8 mouse cellular contexts compared by ENCODE assay signal in genomic region chr14:55681160-55682117, GRCm38 (mm10). TPM values are rescaled to one million over a fixed set of nuclear protein-coding genes. Genes with fewer than 3 reads are reported as not detected.
A peak's percentile ranks its signal among the peaks of the same experiment; 100 is the strongest.
DNase-seq lines count a peak whose midpoint lies in the region; ATAC-seq and TF ChIP-seq lines count a peak whose summit lies in the region.

Gene Tinf2, minus strand, starts transcription at chr14:55681820.

- peak; percentile 88 for TF ChIP-seq CTCF in kidney, postnatal 0 days (IDR thresholded peaks at IDR 0.05; ENCODE audit: low read depth)

- H3K27ac ChIP-seq in heart, embryonic 12.5 days (ENCODE audit: poor library complexity, severe bottlenecking) = peak within 1 kb of the TSS; percentile 88
- peak within 1 kb of the TSS; percentile 92 for H3K27ac ChIP-seq in kidney, postnatal 0 days
- peak within 1 kb of the TSS; percentile 88 for H3K27ac ChIP-seq in liver, embryonic 11.5 days (ENCODE audit: low read depth, low read length)
- peak within 1 kb of the TSS; percentile 83 for H3K27ac ChIP-seq in stomach, embryonic 14.5 days (ENCODE audit: low read length)

- DNase-seq in CD4-positive helper T cell, adult 2 months (ENCODE audit: low read depth, low spot score) = peak; percentile 99
- peak; percentile 94 for DNase-seq in brain, embryonic 18.5 days (ENCODE audit: low read depth, low spot score)
- DNase-seq in kidney, postnatal 0 days (ENCODE audit: low spot score) = peak; percentile 97
- peak; percentile 95 for DNase-seq in liver, embryonic 11.5 days (ENCODE audit: low spot score)
- peak; percentile 98 for DNase-seq in naive thymus-derived CD4-positive, alpha-beta T cell, adult 2 months (ENCODE audit: low read depth)

- no peaks in the 10 kb centered on the region for H3K9me3 ChIP-seq in heart, embryonic 12.5 days (replicated peaks)
- H3K9me3 ChIP-seq in kidney, postnatal 0 days (replicated peaks; ENCODE audit: low read length) = no peaks in the 10 kb centered on the region
- H3K9me3 ChIP-seq in liver, embryonic 11.5 days (ENCODE audit: control insufficient read depth, low read length) = no peaks in the 10 kb centered on the region
- no peaks in the 10 kb centered on the region for H3K9me3 ChIP-seq in stomach, embryonic 14.5 days (ENCODE audit: control insufficient read depth, low read depth, low read length)

- peaks cover 38% of the 10 kb centered on the region for H3K36me3 ChIP-seq in heart, embryonic 12.5 days
- peaks cover 21% of the 10 kb centered on the region for H3K36me3 ChIP-seq in kidney, postnatal 0 days (ENCODE audit: insufficient read depth, low read length)
- H3K36me3 ChIP-seq in liver, embryonic 11.5 days (ENCODE audit: control insufficient read depth, insufficient read depth, low read length) = peaks cover 25% of the 10 kb centered on the region
- H3K36me3 ChIP-seq in stomach, embryonic 14.5 days (ENCODE audit: control insufficient read depth, insufficient read depth, low read length) = peaks cover 38% of the 10 kb centered on the region

- peak within 1 kb of the TSS; percentile 95 for H3K4me3 ChIP-seq in heart, embryonic 12.5 days
- H3K4me3 ChIP-seq in kidney, postnatal 0 days (replicated peaks; ENCODE audit: low read depth, low read length) = peak within 1 kb of the TSS; percentile 79
- H3K4me3 ChIP-seq in liver, embryonic 11.5 days (ENCODE audit: low read depth, low read length) = peak within 1 kb of the TSS; percentile 76
- H3K4me3 ChIP-seq in stomach, embryonic 14.5 days (ENCODE audit: low read depth, low read length) = peak within 1 kb of the TSS; percentile 83

- under 1% methylated on average over 66 of the region's 66 CpGs for WGBS in heart, embryonic 12.5 days
- under 1% methylated on average over 65 of the region's 66 CpGs for WGBS in kidney, postnatal 0 days
- under 1% methylated on average over 66 of the region's 66 CpGs for WGBS in liver, embryonic 11.5 days
- under 1% methylated on average over 66 of the region's 66 CpGs for WGBS in stomach, embryonic 14.5 days

- peaks cover 10% of the 10 kb centered on the region for H3K4me1 ChIP-seq in heart, embryonic 12.5 days (replicated peaks)
- H3K4me1 ChIP-seq in kidney, postnatal 0 days (replicated peaks; ENCODE audit: insufficient read depth, low read length) = no peaks in the 10 kb centered on the region
- H3K4me1 ChIP-seq in liver, embryonic 11.5 days (replicated peaks; ENCODE audit: control insufficient read depth, insufficient read depth, low read length) = no peaks in the 10 kb centered on the region; the same call in 1 of the 2 replicates
- H3K4me1 ChIP-seq in stomach, embryonic 14.5 days (ENCODE audit: control insufficient read depth, insufficient read depth, low read length) = 0 out of 2 replicates have a peak, but pooled peaks cover 7% of the 10 kb centered on the region

- peak; percentile 94 for ATAC-seq in erythroid progenitor cell, adult 5-6 weeks (replicated peaks; ENCODE audit: low FRiP score, poor library complexity, severe bottlenecking)
- peak; percentile 97 for ATAC-seq in heart, embryonic 12.5 days (ENCODE audit: insufficient number of reproducible peaks, low FRiP score)
- peak; percentile 96 for ATAC-seq in kidney, postnatal 0 days (replicated peaks; ENCODE audit: low FRiP score, low read depth)
- peak; percentile 94 for ATAC-seq in liver, embryonic 11.5 days (replicated peaks; ENCODE audit: low FRiP score)
- ATAC-seq in stomach, embryonic 14.5 days (ENCODE audit: insufficient number of reproducible peaks, insufficient read depth, low FRiP score, low read depth) = peak; percentile 97

- peak within 1 kb of the TSS; percentile 96 for H3K4me2 ChIP-seq in heart, embryonic 12.5 days
- peak within 1 kb of the TSS; percentile 89 for H3K4me2 ChIP-seq in kidney, postnatal 0 days (ENCODE audit: low read length)
- H3K4me2 ChIP-seq in liver, embryonic 11.5 days = peak within 1 kb of the TSS; percentile 86
- H3K4me2 ChIP-seq in stomach, embryonic 14.5 days (replicated peaks; ENCODE audit: low read depth, low read length) = peak within 1 kb of the TSS; percentile 62

- H3K9ac ChIP-seq in heart, embryonic 12.5 days = peak within 1 kb of the TSS; percentile 88
- H3K9ac ChIP-seq in kidney, postnatal 0 days (ENCODE audit: low read depth, low read length) = peak within 1 kb of the TSS; percentile 83
- peak within 1 kb of the TSS; percentile 83 for H3K9ac ChIP-seq in liver, embryonic 11.5 days (ENCODE audit: low read depth, low read length)
- peak within 1 kb of the TSS; percentile 77 for H3K9ac ChIP-seq in stomach, embryonic 14.5 days (replicated peaks; ENCODE audit: low read depth, low read length)

- no peaks in the 10 kb centered on the region for H3K27me3 ChIP-seq in heart, embryonic 12.5 days (replicated peaks)
- no peaks in the 10 kb centered on the region for H3K27me3 ChIP-seq in kidney, postnatal 0 days (ENCODE audit: insufficient read depth, low read length)
- no peaks in the 10 kb centered on the region for H3K27me3 ChIP-seq in liver, embryonic 11.5 days (replicated peaks; ENCODE audit: control insufficient read depth, insufficient read depth, low read length)
- H3K27me3 ChIP-seq in stomach, embryonic 14.5 days (ENCODE audit: control insufficient read depth, insufficient read depth, low read length) = no peaks in the 10 kb centered on the region

RNA-seq across cellular contexts. Expression of gene Tinf2, which starts in this region (rescaled TPM):
- total RNA-seq in erythroid progenitor cell, adult 5-6 weeks (2015; ENCODE audit: low replicate concordance) = 39.6 and 50.7 TPM in 2 replicates
- total RNA-seq in erythroid progenitor cell, adult 5-6 weeks (2017; ENCODE audit: low replicate concordance) = 31.5 and 57.4 TPM in 2 replicates
- 36.1 and 37.6 TPM in 2 replicates for polyA plus RNA-seq in heart, embryonic 12.5 days (2016; fragmentation: Nextera tagmentation; extraction: Ambion mirVana)
- polyA plus RNA-seq in kidney, postnatal 0 days (2015; fragmentation: Nextera tagmentation; extraction: Ambion mirVana) = 24.6 and 29.0 TPM in 2 replicates
- polyA plus RNA-seq in liver, embryonic 11.5 days (2014; fragmentation: Nextera tagmentation; extraction: Ambion mirVana) = 42.3 and 44.9 TPM in 2 replicates
- polyA plus RNA-seq in stomach, embryonic 14.5 days (2014; fragmentation: Nextera tagmentation; extraction: Ambion mirVana) = 44.2 and 45.5 TPM in 2 replicates

Comparison
In these comparisons a context has a peak if more than half of its experiments do, and no peak if none do; other contexts are left out.
1. Peak in every context shown above with its lines: DNase-seq, ATAC-seq, H3K4me3 ChIP-seq and H3K27ac ChIP-seq.